In genomic region chr12:59722471-59723182, GRCm38 (mm10) we compare ENCODE assay signal across 14 mouse cellular contexts.
"Had no signal": no experiment of that assay in that cellular context is flagged by ENCODE, and none has a peak within 500 bp of the region (broad histone marks: within the 10 kb centered on the region; RNA-seq: fewer than 3 reads in every experiment).

No protein-coding gene starts in this region.

- H3K4me1 ChIP-seq: intestine, embryonic 15.5 days; limb, embryonic 12.5 days; liver, embryonic 15.5 days; neural tube, embryonic 15.5 days had no signal

- H3K4me2 ChIP-seq: intestine, embryonic 15.5 days; limb, embryonic 12.5 days; liver, embryonic 15.5 days; neural tube, embryonic 15.5 days had no signal

- H3K4me3 ChIP-seq: intestine, embryonic 15.5 days; limb, embryonic 12.5 days; liver, embryonic 15.5 days; myocyte; neural tube, embryonic 15.5 days had no signal

- H3K9ac ChIP-seq: intestine, embryonic 15.5 days; limb, embryonic 12.5 days; liver, embryonic 15.5 days; neural tube, embryonic 15.5 days had no signal

- H3K36me3 ChIP-seq: intestine, embryonic 15.5 days; limb, embryonic 12.5 days; liver, embryonic 15.5 days; neural tube, embryonic 15.5 days had no signal

- H3K27me3 ChIP-seq: intestine, embryonic 15.5 days; limb, embryonic 12.5 days; liver, embryonic 15.5 days; neural tube, embryonic 15.5 days had no signal

- H3K9me3 ChIP-seq: intestine, embryonic 15.5 days; limb, embryonic 12.5 days; liver, embryonic 15.5 days; neural tube, embryonic 15.5 days had no signal

- DNase-seq: kidney, postnatal 14 days; liver; lung, adult 2 months; lung, postnatal 36 days; midbrain, embryonic 14.5 days; spleen, adult 18-20 months; thymus, adult 2 months; thymus, postnatal 25 days had no signal

- ATAC-seq: intestine, embryonic 15.5 days; lung, postnatal 0 days had no signal

- H3K27ac ChIP-seq: intestine, embryonic 15.5 days; limb, embryonic 12.5 days; liver, embryonic 15.5 days; neural tube, embryonic 15.5 days had no signal
